Mouse (Mus musculus) liver, embryonic 18 days (tissue): Measurements from ENCODE around the gene Acot3. TPM values are rescaled to one million over a fixed set of nuclear protein-coding genes. Genes with fewer than 3 reads are reported as not detected.

Source experiments
- polyA plus RNA-seq: library from polyadenylated mRNA; depleted of rRNA; stranded (reverse); fragments of >200 nt; gene quantifications from 2 replicates; pipeline ENCODE4 v1.2.3, GENCODE M21; 2012; rRNA removed

Acot3 gene
- polyA plus RNA-seq = 13.1 and 14.9 TPM in 2 replicates

GRCm38 (mm10) chr12:84051937-84052474 is at the start of gene Acot3:
Acot3 (plus strand) TSS chr12:84052144.

GRCm38 (mm10) chr12:84009171-84009965 is 42.6 kb upstream of the Acot3 start, which contains the start of gene Acot1:
Acot1 (plus strand) TSS chr12:84009490.

GRCm38 (mm10) chr12:84038241-84038640 is 13.7 kb upstream of the Acot3 start, which contains the start of gene Acot4:
Acot4 (plus strand) TSS chr12:84038379.

GRCm38 (mm10) chr12:84038691-84039111 is 13.2 kb upstream of the Acot3 start, which contains the start of gene Gm49366:
Gm49366 (plus strand) TSS chr12:84038935.

GRCm38 (mm10) chr12:84068986-84069385 is 17.0 kb downstream of the Acot3 start, which contains the start of gene Acot5:
Acot5 (plus strand) TSS chr12:84069325.

GRCm38 (mm10) chr12:84100604-84101492 is 48.9 kb downstream of the Acot3 start, which contains the start of gene Acot6:
Acot6 (plus strand) TSS chr12:84100654.

Other genes starting within 250 kb of the Acot3 start
- 19.6 and 24.3 TPM in 2 replicates for gene Numb, start 130.2 kb upstream of the Acot3 start, polyA plus RNA-seq
- 6.2 and 6.8 TPM in 2 replicates for gene Riox1, start 101.5 kb upstream of the Acot3 start, polyA plus RNA-seq
- not detected in 2 replicates for gene Heatr4, start 67.3 kb upstream of the Acot3 start, polyA plus RNA-seq
- gene Acot2, start 64.3 kb upstream of the Acot3 start, polyA plus RNA-seq = 5.8 and 7.9 TPM in 2 replicates
- gene Acot1, start 42.7 kb upstream of the Acot3 start, polyA plus RNA-seq = 57.6 and 64.3 TPM in 2 replicates
- gene Acot4, start 13.8 kb upstream of the Acot3 start, polyA plus RNA-seq = 12.7 and 12.8 TPM in 2 replicates
- gene Gm49366, start 13.2 kb upstream of the Acot3 start, polyA plus RNA-seq = not detected in 2 replicates
- gene Acot5, start 17.2 kb downstream of the Acot3 start, polyA plus RNA-seq = 2.7 and 3.1 TPM in 2 replicates
- gene Acot6, start 48.5 kb downstream of the Acot3 start, polyA plus RNA-seq = 8.9 and 11.1 TPM in 2 replicates
- gene Dnal1, start 62.2 kb downstream of the Acot3 start, polyA plus RNA-seq = 1.0 and 1.4 TPM in 2 replicates
- gene Pnma1, start 96.3 kb downstream of the Acot3 start, polyA plus RNA-seq = 0.08 and 0.10 TPM in 2 replicates
- gene Elmsan1, start 166.7 kb downstream of the Acot3 start, polyA plus RNA-seq = 4.0 and 6.0 TPM in 2 replicates
- gene Ptgr2, start 233.1 kb downstream of the Acot3 start, polyA plus RNA-seq = 17.3 and 19.0 TPM in 2 replicates